8 mouse cellular contexts compared by ENCODE assay signal in genomic region chrX:8096068-8096786, GRCm38 (mm10). TPM values are rescaled to one million over a fixed set of nuclear protein-coding genes. Genes with fewer than 3 reads are reported as not detected.
DNase-seq lines count a peak whose midpoint lies in the region; ATAC-seq lines count a peak whose summit lies in the region.
"Not testable (repeated sequence)": the region's sequence is repeated elsewhere in the genome, so short reads cannot be mapped to it uniquely, and the experiment has no call there.

No protein-coding gene starts in this region.

- peak; percentile 84 for ATAC-seq in common myeloid progenitor, adult 5-6 weeks (replicated peaks; ENCODE audit: low read depth, poor library complexity, severe bottlenecking)
- ATAC-seq in hindbrain, embryonic 14.5 days (ENCODE audit: low FRiP score): peak; percentile 90
- peak; percentile 94 for ATAC-seq in lung, embryonic 16.5 days (ENCODE audit: low read depth)
- peak; percentile 91 for ATAC-seq in neural tube, embryonic 15.5 days (ENCODE audit: low FRiP score)

- H3K36me3 ChIP-seq in hindbrain, embryonic 14.5 days (replicated peaks; ENCODE audit: control insufficient read depth, insufficient read depth); lung, embryonic 16.5 days (ENCODE audit: control insufficient read depth, insufficient read depth, low read length); neural tube, embryonic 15.5 days: not testable (repeated sequence)

- 21% methylated on average over 20 of the region's 48 CpGs for WGBS in hindbrain, embryonic 14.5 days
- WGBS in lung, embryonic 16.5 days: 15% methylated on average over 16 of the region's 48 CpGs
- 13% methylated on average over 32 of the region's 48 CpGs for WGBS in neural tube, embryonic 15.5 days

- H3K4me2 ChIP-seq in hindbrain, embryonic 14.5 days (replicated peaks): peak overlapping the region; percentile 48
- H3K4me2 ChIP-seq in lung, embryonic 16.5 days (ENCODE audit: low read depth, low read length): peak overlapping the region; percentile 44
- peak overlapping the region; percentile 44 for H3K4me2 ChIP-seq in neural tube, embryonic 15.5 days

- H3K9me3 ChIP-seq in hindbrain, embryonic 14.5 days (ENCODE audit: control insufficient read depth, low read length); lung, embryonic 16.5 days (ENCODE audit: control insufficient read depth, low read length); neural tube, embryonic 15.5 days (replicated peaks): not testable (repeated sequence)

- H3K27ac ChIP-seq in hindbrain, embryonic 14.5 days: peak overlapping the region; percentile 64
- not testable (repeated sequence) for H3K27ac ChIP-seq in lung, embryonic 16.5 days (ENCODE audit: low read length)
- peak overlapping the region; percentile 74 for H3K27ac ChIP-seq in neural tube, embryonic 15.5 days (replicated peaks)

- peak; percentile 88 for DNase-seq in T-cell, adult 2 months (ENCODE audit: low spot score)
- DNase-seq in gastrocnemius, postnatal 10 days: peak; percentile 63
- not testable (repeated sequence) for DNase-seq in hindbrain, embryonic 14.5 days (ENCODE audit: low spot score)
- DNase-seq in layer of hippocampus, adult 9-11 months: peak; percentile 80
- DNase-seq in thymus, adult 18-20 months: peak; percentile 67 to 85

- peak overlapping the region; percentile 49 for H3K9ac ChIP-seq in hindbrain, embryonic 14.5 days
- H3K9ac ChIP-seq in lung, embryonic 16.5 days (ENCODE audit: low read length); neural tube, embryonic 15.5 days (replicated peaks): not testable (repeated sequence)

- H3K27me3 ChIP-seq in hindbrain, embryonic 14.5 days (ENCODE audit: control insufficient read depth, insufficient read depth, low read length); lung, embryonic 16.5 days (ENCODE audit: control insufficient read depth, insufficient read depth, low read depth, low read length); neural tube, embryonic 15.5 days (replicated peaks): not testable (repeated sequence)

- H3K4me1 ChIP-seq in hindbrain, embryonic 14.5 days (replicated peaks; ENCODE audit: control insufficient read depth, insufficient read depth, low read length); lung, embryonic 16.5 days (replicated peaks; ENCODE audit: control insufficient read depth, insufficient read depth, low read length); neural tube, embryonic 15.5 days: not testable (repeated sequence)

- H3K4me3 ChIP-seq in hindbrain, embryonic 14.5 days (replicated peaks; ENCODE audit: low read length): peak overlapping the region; percentile 24
- H3K4me3 ChIP-seq in lung, embryonic 16.5 days (ENCODE audit: low read length): peak overlapping the region; percentile 40
- peak overlapping the region; percentile 29 for H3K4me3 ChIP-seq in neural tube, embryonic 15.5 days (replicated peaks)

RNA-seq across cellular contexts. Expression of gene Was, which starts 5.9 kb away (rescaled TPM):
- 68.8 and 74.5 TPM in 2 replicates for total RNA-seq in common myeloid progenitor, adult 5-6 weeks (2017)
- 1 to 10 TPM; 1.3 to 1.9 TPM for total RNA-seq in gastrocnemius, postnatal 10 days (2021)
- polyA plus RNA-seq in hindbrain, embryonic 14.5 days (2014; fragmentation: Nextera tagmentation; extraction: Ambion mirVana): 0.13 and 0.32 TPM in 2 replicates
- polyA plus RNA-seq in lung, embryonic 16.5 days (2015; fragmentation: Nextera tagmentation; extraction: Ambion mirVana): 0.70 and 0.79 TPM in 2 replicates
- polyA plus RNA-seq in neural tube, embryonic 15.5 days (2015; fragmentation: Nextera tagmentation; extraction: Ambion mirVana): 0.14 and 2.0 TPM in 2 replicates

RNA-seq across cellular contexts. Expression of gene Suv39h1, which starts 21.7 kb away (rescaled TPM):
- 60.0 and 70.0 TPM in 2 replicates for total RNA-seq in common myeloid progenitor, adult 5-6 weeks (2017)
- 1 to 10 TPM; 6.4 to 8.6 TPM for total RNA-seq in gastrocnemius, postnatal 10 days (2021)
- 36.4 and 37.9 TPM in 2 replicates for polyA plus RNA-seq in hindbrain, embryonic 14.5 days (2014; fragmentation: Nextera tagmentation; extraction: Ambion mirVana)
- polyA plus RNA-seq in lung, embryonic 16.5 days (2015; fragmentation: Nextera tagmentation; extraction: Ambion mirVana): 56.0 and 63.6 TPM in 2 replicates
- 34.6 and 42.5 TPM in 2 replicates for polyA plus RNA-seq in neural tube, embryonic 15.5 days (2015; fragmentation: Nextera tagmentation; extraction: Ambion mirVana)

RNA-seq across cellular contexts. Expression of gene Wdr13, which starts 36.5 kb away (rescaled TPM):
- 25.8 and 29.6 TPM in 2 replicates for total RNA-seq in common myeloid progenitor, adult 5-6 weeks (2017)
- total RNA-seq in gastrocnemius, postnatal 10 days (2021): 10 to 100 TPM; 21.8 to 25.4 TPM
- polyA plus RNA-seq in hindbrain, embryonic 14.5 days (2014; fragmentation: Nextera tagmentation; extraction: Ambion mirVana): 56.6 and 60.9 TPM in 2 replicates
- polyA plus RNA-seq in lung, embryonic 16.5 days (2015; fragmentation: Nextera tagmentation; extraction: Ambion mirVana): 25.4 and 26.0 TPM in 2 replicates
- polyA plus RNA-seq in neural tube, embryonic 15.5 days (2015; fragmentation: Nextera tagmentation; extraction: Ambion mirVana): 56.2 and 64.9 TPM in 2 replicates

RNA-seq across cellular contexts. Expression of gene Rbm3, which starts 49.5 kb away (rescaled TPM):
- 1,314 and 1,321 TPM in 2 replicates for total RNA-seq in common myeloid progenitor, adult 5-6 weeks (2017)
- 100 to 1,000 TPM; 291 to 335 TPM for total RNA-seq in gastrocnemius, postnatal 10 days (2021)
- 304 and 340 TPM in 2 replicates for polyA plus RNA-seq in hindbrain, embryonic 14.5 days (2014; fragmentation: Nextera tagmentation; extraction: Ambion mirVana)
- polyA plus RNA-seq in lung, embryonic 16.5 days (2015; fragmentation: Nextera tagmentation; extraction: Ambion mirVana): 464 and 486 TPM in 2 replicates
- 309 and 341 TPM in 2 replicates for polyA plus RNA-seq in neural tube, embryonic 15.5 days (2015; fragmentation: Nextera tagmentation; extraction: Ambion mirVana)
